Mouse (Mus musculus) cerebellum, adult 2 months (tissue): ENCODE measurements at regions not wholly inside any gene's neighbourhood (a gene's known extent, or its start where the extent isn't known, plus 50 kb on each side); places are given as distances from the start of the nearest gene placed in this dataset.

ENCODE experiments used
- CTCF ChIP-seq: fragments of 200-500 bp; IDR thresholded peaks from 2 replicates; pipeline ENCODE4 v1.5.1; 2011; ENCODE audit warnings: low read depth, mild to moderate bottlenecking, control low read depth, low read length, moderate library complexity, borderline replicate concordance; ENCODE audit not compliant: insufficient read depth
- POLR2A ChIP-seq: fragments of 200-500 bp; IDR thresholded peaks from 2 replicates; pipeline ENCODE4 v1.6.1; 2011; ENCODE audit warnings: low read length, control low read depth, borderline replicate concordance; ENCODE audit not compliant: insufficient read depth

DNA sequence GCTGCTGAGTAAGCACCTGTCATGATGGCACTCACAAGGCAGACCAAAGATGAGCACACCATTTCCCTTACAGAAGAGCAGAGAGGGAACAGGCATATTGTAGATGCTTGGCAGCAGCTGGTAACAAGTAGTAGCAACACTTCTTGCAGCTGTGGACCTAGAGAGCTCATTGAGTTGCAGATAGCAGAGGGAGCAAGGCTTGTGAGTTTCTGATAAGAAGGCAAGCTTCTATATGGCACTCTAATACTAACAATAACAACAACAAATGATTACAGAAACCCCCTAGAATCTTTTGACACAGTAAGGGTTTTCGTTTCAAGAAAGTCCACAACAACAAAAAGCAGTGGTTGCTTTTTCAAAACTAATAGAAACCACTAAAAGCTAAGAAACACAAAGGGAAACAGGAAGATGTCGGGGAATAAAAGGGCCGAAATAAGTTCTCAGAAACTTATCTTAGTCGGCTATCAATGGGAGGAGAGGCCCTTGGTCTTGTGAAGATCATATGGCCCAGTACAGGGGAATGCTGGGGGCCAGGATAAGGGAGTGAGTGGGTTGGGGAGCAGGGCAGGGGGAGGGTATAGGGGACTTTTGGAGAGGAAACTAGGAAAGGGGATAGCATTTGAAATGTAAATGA, 248.5 kb upstream of the Tusc1 start:
- TF ChIP-seq CTCF, result no peak
- no peak for TF ChIP-seq POLR2A
